ENCODE assay signal across 8 mouse cellular contexts in the genomic region with DNA sequence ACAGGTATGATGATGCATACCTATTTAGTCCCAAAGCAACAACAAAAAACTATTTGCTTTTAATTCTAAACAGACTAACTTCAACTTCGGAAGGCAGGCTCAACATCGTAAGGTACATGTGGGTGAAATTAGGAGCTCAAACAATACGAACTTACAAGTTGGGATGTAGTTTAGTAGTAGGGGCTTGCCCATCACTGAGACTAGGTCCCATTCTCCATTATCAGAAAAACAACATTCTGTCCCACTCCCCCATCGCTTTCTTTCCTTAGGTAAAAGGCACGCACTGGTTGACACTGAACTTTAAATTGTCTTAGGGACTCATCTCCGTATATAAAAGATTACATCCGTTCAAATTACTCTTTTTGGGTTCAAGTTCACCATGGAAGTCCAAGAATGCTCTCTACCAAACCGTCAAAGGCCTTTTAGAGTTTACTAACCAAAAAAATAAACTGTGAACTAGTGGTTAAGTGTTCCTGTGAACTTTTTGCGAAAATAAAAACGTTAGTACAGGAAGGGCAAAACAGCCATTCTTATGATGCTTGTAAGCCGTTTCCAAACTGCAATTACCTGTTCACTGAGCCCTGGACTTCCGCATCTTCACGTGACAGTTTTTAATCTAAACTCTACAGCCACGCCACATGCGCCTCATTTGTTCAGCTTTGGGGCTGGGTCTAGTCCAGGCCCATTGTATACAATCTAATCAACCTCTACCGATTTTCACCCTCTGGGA. TPM values are rescaled to one million over a fixed set of nuclear protein-coding genes. Genes with fewer than 3 reads are reported as not detected.
DNase-seq lines count a peak whose midpoint lies in the region; ATAC-seq and TF ChIP-seq lines count a peak whose summit lies in the region.

No protein-coding gene starts in this region.

- no peaks in the 10 kb centered on the region for H3K27me3 ChIP-seq in liver, postnatal 0 days (ENCODE audit: insufficient read depth, low read length)
- H3K27me3 ChIP-seq in neural tube, embryonic 15.5 days (replicated peaks): no peaks in the 10 kb centered on the region

- peak overlapping the region; percentile 97 for H3K9ac ChIP-seq in liver, postnatal 0 days (replicated peaks)
- peak overlapping the region; percentile 94 for H3K9ac ChIP-seq in neural tube, embryonic 15.5 days (replicated peaks)

- peaks cover 32% of the 10 kb centered on the region for H3K4me1 ChIP-seq in liver, postnatal 0 days (ENCODE audit: insufficient read depth)
- H3K4me1 ChIP-seq in neural tube, embryonic 15.5 days: peaks cover 33% of the 10 kb centered on the region

- ATAC-seq in inflammation-experienced regulatory T-cells, adult 6 months: peak; percentile 23
- no peak for ATAC-seq in liver, postnatal 0 days
- ATAC-seq in neural tube, embryonic 15.5 days (ENCODE audit: low FRiP score): no peak

- H3K27ac ChIP-seq in liver, postnatal 0 days (ENCODE audit: low read depth): peak overlapping the region; percentile 98
- H3K27ac ChIP-seq in neural tube, embryonic 15.5 days (replicated peaks): peak overlapping the region; percentile 99

- no peak for TF ChIP-seq CTCF in liver, postnatal 0 days (IDR thresholded peaks at IDR 0.05; ENCODE audit: low read depth)

- under 1% methylated on average over 16 of the region's 16 CpGs for WGBS in liver, postnatal 0 days (ENCODE audit: insufficient replicate concordance)
- under 1% methylated on average over 16 of the region's 16 CpGs for WGBS in neural tube, embryonic 15.5 days

- no peak for TF ChIP-seq EP300 in liver, postnatal 0 days (IDR thresholded peaks at IDR 0.05; ENCODE audit: low read depth)

- H3K4me3 ChIP-seq in liver, postnatal 0 days (ENCODE audit: low read depth, low read length): peak overlapping the region; percentile 100
- H3K4me3 ChIP-seq in neural tube, embryonic 15.5 days (replicated peaks): peak overlapping the region; percentile 88

- H3K36me3 ChIP-seq in liver, postnatal 0 days (replicated peaks; ENCODE audit: insufficient read depth, low read length): no peaks in the 10 kb centered on the region
- H3K36me3 ChIP-seq in neural tube, embryonic 15.5 days: no peaks in the 10 kb centered on the region

- DNase-seq in ovary, postnatal 36 days (ENCODE audit: low spot score): peak; percentile 9
- DNase-seq in ovary, postnatal 14 days (ENCODE audit: low spot score): no peak
- peak; percentile 28 for DNase-seq in embryo, embryonic 11 days
- peak; percentile 38 for DNase-seq in liver, postnatal 0 days
- no peak for DNase-seq in gastrocnemius, postnatal 10 days
- DNase-seq in urinary bladder, postnatal 4 days (ENCODE audit: low spot score in 2 of 2): no peak

- peak overlapping the region; percentile 76 for H3K4me2 ChIP-seq in liver, postnatal 0 days (ENCODE audit: low read depth, low read length)
- H3K4me2 ChIP-seq in neural tube, embryonic 15.5 days: peak overlapping the region; percentile 82

- no peaks in the 10 kb centered on the region for H3K9me3 ChIP-seq in liver, postnatal 0 days (ENCODE audit: low read length)
- H3K9me3 ChIP-seq in neural tube, embryonic 15.5 days (replicated peaks): no peaks in the 10 kb centered on the region

RNA-seq across cellular contexts. Expression of gene Tra2b, which starts 1.4 kb away (rescaled TPM):
- polyA plus RNA-seq in inflammation-experienced regulatory T-cells, adult 6 months (2017; shearing (Covaris generic)): 100 to 1,000 TPM; 282 to 459 (median 451) TPM
- polyA plus RNA-seq in liver, postnatal 0 days (2015; fragmentation: Nextera tagmentation; extraction: Ambion mirVana): 85.8 and 99.5 TPM in 2 replicates
- polyA plus RNA-seq in neural tube, embryonic 15.5 days (2015; fragmentation: Nextera tagmentation; extraction: Ambion mirVana): 220 and 265 TPM in 2 replicates
- 10 to 100 TPM; 53.2 to 68.2 TPM for total RNA-seq in gastrocnemius, postnatal 10 days (2021)

Comparison
In these comparisons a context has a peak if more than half of its experiments do, and no peak if none do; other contexts are left out.
1. DNase-seq: peak in ovary, postnatal 36 days (single experiment), embryo, embryonic 11 days (single experiment) and liver, postnatal 0 days (single experiment); none in ovary, postnatal 14 days (single experiment), gastrocnemius, postnatal 10 days (single experiment) and urinary bladder, postnatal 4 days (0 of 2).